Mouse (Mus musculus) liver, embryonic 14 days (tissue): Measurements from ENCODE around the gene Skint8. TPM values are rescaled to one million over a fixed set of nuclear protein-coding genes. Genes with fewer than 3 reads are reported as not detected.

ENCODE experiments used
- polyA plus RNA-seq: library from polyadenylated mRNA; depleted of rRNA; stranded (reverse); fragments of >200 nt; gene quantifications from 2 replicates; pipeline ENCODE4 v1.2.3, GENCODE M21; 2012; rRNA removed

Skint8 gene
- polyA plus RNA-seq: not detected in 2 replicates

GRCm38 (mm10) chr4:111919092-111919491 is at the start of gene Skint8:
TSS of gene Skint8 (plus strand) at chr4:111919392.

GRCm38 (mm10) chr4:111902775-111903174 is 16.4 kb upstream of the Skint8 start, which contains the start of gene Slc5a9:
TSS of gene Slc5a9 (minus strand) at chr4:111902918.

GRCm38 (mm10) chr4:111972623-111973022 is 53.4 kb downstream of the Skint8 start, which contains the start of gene Skint7:
TSS of gene Skint7 (plus strand) at chr4:111972923.

Other genes with a start within 250 kb of the Skint8 start
- gene Spata6, start 199.4 kb upstream of the Skint8 start, polyA plus RNA-seq: 1.6 and 1.8 TPM in 2 replicates
- gene Slc5a9, start 16.5 kb upstream of the Skint8 start, polyA plus RNA-seq: 0.02 TPM in 2 replicates
- gene Skint7, start 53.5 kb downstream of the Skint8 start, polyA plus RNA-seq: not detected in 2 replicates
- not detected in 2 replicates for gene Skint1, start 86.9 kb downstream of the Skint8 start, polyA plus RNA-seq
- not detected in 2 replicates for gene Skint4, start 152.6 kb downstream of the Skint8 start, polyA plus RNA-seq